Mouse (Mus musculus): Measurements from ENCODE around the gene Zfp189. TPM values are rescaled to one million over a fixed set of nuclear protein-coding genes. Genes with fewer than 3 reads are reported as not detected.

The Zfp189 gene
- polyA plus RNA-seq, 1 experiment from 2014 or later = 4.0 TPM

DNA sequence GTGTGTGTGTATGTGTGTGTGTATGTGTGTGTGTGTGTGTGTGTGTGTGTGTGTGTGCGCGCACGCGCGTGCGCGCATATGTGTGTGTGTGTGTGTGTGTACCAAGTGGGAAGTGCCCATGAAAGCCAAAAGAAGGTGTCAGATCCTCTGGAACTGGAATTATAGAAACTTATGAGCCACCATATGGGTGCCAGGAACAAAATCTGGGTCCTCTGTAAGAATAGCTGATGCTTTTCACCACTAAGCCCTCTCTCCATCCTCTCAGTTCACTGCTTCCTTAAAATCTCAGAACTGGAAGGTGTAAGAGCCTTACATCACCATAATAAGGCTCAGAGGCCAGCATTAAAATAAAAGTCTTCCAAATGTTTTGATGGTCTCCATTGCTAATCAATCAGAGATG, 36.4 kb downstream of the Zfp189 start:
- WGBS (ENCODE audit: missing documents) = no CpG with 5 or more reads among the region's 7 CpGs
- no peak overlapping the region for H3K27ac ChIP-seq
- no peaks in the 10 kb centered on the region for H3K79me2 ChIP-seq (ENCODE audit: inconsistent target)
- H3K36me3 ChIP-seq (ENCODE audit: inconsistent target) = no peaks in the 10 kb centered on the region
- H3K4me3 ChIP-seq (ENCODE audit: inconsistent target) = no peak overlapping the region

DNA sequence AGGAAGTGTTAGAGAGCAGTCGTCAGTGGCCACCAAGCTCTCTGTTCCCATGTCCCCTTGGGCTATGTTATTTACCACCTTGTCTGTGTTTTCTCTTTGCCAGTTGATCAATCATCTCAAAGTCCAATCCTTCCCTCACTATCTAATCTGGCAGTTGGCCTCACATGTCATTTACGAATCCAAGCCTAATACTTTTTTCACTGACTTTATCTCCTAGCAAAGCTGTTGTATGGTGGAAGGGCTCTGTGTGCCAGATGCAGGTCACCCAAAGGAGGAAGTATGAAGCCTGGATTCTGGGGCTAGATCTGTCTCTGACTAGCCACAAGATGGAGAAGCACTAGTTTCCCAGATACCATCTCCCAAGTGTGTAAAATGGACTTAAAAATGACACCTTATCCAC, 37.2 kb downstream of the Zfp189 start:
- WGBS (ENCODE audit: missing documents) = 58% methylated on average over 2 of the region's 2 CpGs

DNA sequence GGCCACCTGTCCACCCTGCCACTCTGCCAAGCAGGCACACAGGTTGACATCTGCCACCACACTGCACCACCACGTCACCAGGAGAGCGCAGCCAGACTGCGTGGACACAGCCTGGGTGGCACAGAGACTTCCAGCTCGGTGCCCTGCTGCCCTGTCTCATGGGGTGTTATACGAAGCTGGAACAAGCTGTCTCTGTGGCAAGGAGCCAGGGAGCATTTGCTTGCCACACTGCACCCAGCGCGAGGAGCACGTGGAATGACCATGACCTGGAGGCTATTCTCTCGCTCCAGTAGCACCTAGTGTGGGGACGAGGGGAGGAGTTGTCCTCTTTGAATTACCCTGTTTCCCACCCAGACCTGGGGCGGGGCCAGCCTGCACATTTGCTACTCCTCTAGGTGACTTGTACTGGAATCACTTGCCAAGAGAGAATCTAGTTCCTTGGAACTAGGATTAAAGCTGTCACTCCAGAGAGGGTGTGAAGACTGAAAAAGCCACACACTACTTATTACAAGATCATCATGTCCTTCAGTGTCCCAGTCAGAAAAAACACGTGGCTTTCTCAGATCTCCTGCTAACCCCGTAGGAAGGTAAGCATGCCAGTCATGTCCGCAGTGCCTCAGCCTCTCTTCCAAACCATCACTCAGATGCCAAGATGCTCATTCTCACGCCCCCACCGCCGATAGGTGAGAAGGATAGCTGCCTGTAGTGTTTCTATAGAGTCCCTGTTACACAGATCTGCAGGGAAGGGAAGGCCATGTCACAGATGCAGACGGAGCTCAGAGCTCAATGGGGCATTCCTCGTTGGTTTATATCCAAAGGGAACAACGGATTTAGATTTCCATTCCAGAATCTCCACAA, 39.2 kb downstream of the Zfp189 start:
- Histone ChIP-seq H3K79me2 (ENCODE audit: inconsistent target) (no peaks in the 10 kb centered on the region), H3K27ac (no peak overlapping the region), H3K4me3 (ENCODE audit: inconsistent target) (no peak overlapping the region), H3K36me3 (ENCODE audit: inconsistent target) (no peaks in the 10 kb centered on the region)
- WGBS (ENCODE audit: missing documents) = 80% methylated on average over 20 of the region's 20 CpGs

More for the DNA sequence above, 37.2 kb downstream of the Zfp189 start:
- H3K36me3 ChIP-seq (ENCODE audit: inconsistent target) = no peaks in the 10 kb centered on the region
- H3K79me2 ChIP-seq (ENCODE audit: inconsistent target) = no peaks in the 10 kb centered on the region
- H3K27ac ChIP-seq = no peak overlapping the region
- H3K4me3 ChIP-seq (ENCODE audit: inconsistent target) = no peak overlapping the region

DNA sequence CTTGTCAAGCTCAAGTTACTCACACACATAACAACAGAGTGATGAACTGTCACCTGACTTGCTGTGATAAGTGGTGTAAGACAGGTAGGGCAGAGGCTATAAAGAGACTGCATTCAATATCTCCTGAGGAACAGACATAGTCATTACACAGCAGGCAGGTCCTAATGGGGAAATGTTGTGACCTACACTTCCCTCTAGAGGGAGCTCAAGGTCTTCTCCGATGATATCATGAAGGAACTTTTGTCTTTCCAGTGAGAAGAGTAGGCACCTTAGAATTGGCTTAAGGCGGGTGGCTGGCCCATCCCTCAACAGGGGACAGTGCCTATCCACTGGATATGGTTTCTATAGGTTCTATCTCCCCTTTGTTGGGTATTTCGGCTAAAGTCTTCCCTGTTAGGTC, 46.6 kb downstream of the Zfp189 start:
- no peaks in the 10 kb centered on the region for H3K36me3 ChIP-seq (ENCODE audit: inconsistent target)
- WGBS (ENCODE audit: missing documents) = 23% methylated on average over 3 of the region's 3 CpGs

DNA sequence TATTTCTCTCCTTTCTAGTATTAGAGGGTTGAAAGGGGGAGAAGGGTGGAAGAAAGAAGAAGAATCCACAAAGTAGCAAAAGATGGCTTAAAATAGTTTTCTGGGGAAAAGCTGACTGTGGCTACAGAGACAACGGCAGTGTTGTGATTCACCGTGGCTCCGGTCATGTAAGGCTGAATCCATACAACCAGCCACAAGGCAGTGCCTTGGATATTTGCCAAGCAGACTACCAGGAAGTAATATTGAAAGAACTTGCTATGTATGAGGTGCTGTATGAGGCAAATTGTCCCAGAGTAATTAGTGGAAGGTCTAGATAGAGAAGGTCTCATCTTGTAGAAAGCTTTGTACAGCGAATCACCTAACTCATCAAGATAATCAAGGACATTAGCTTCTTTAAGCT, 51.2 kb downstream of the Zfp189 start:
- Histone ChIP-seq H3K79me2 (ENCODE audit: inconsistent target) (no peaks in the 10 kb centered on the region), H3K4me3 (ENCODE audit: inconsistent target) (no peak overlapping the region), H3K27ac (no peak overlapping the region), H3K36me3 (ENCODE audit: inconsistent target) (no peaks in the 10 kb centered on the region)
- WGBS (ENCODE audit: missing documents) = 92% methylated on average over 4 of the region's 4 CpGs

More for the DNA sequence above, 46.6 kb downstream of the Zfp189 start:
- Histone ChIP-seq H3K27ac (no peak overlapping the region), H3K79me2 (ENCODE audit: inconsistent target) (no peaks in the 10 kb centered on the region), H3K4me3 (ENCODE audit: inconsistent target) (no peak overlapping the region)

Other genes starting within 250 kb of the Zfp189 start
- gene Acnat2, start 113.0 kb upstream of the Zfp189 start, polyA plus RNA-seq (2018) = not detected in 3 replicates
- gene Acnat1, start 47.3 kb upstream of the Zfp189 start, polyA plus RNA-seq (2018) = not detected in 3 replicates
- not detected in 3 replicates for gene Baat, start 14.6 kb upstream of the Zfp189 start, polyA plus RNA-seq (2018)
- gene Mrpl50, start 83 bp upstream of the Zfp189 start, polyA plus RNA-seq (2018) = 16.6 to 26.8 TPM (median 24.5 TPM) in 3 replicates
- not detected in 3 replicates for gene Aldob, start 28.4 kb downstream of the Zfp189 start, polyA plus RNA-seq (2018)
- gene Tmem246, start 76.7 kb downstream of the Zfp189 start, polyA plus RNA-seq (2018) = not detected in 3 replicates
- 27.6 to 28.7 TPM (median 28.4 TPM) in 3 replicates for gene Rnf20, start 110.8 kb downstream of the Zfp189 start, polyA plus RNA-seq (2018)
- gene Ppp3r2, start 160.8 kb downstream of the Zfp189 start, polyA plus RNA-seq (2018) = not detected in 3 replicates